Mouse (Mus musculus) heart, postnatal 0 days (tissue): ENCODE measurements at regions not wholly inside any gene's neighbourhood (a gene's known extent, or its start where the extent isn't known, plus 50 kb on each side); places are given as distances from the start of the nearest gene placed in this dataset.

ENCODE experiments used
- CTCF ChIP-seq: IDR thresholded peaks from 2 replicates; pipeline ENCODE4 v1.5.1; 2016; ENCODE audit warnings: antibody characterized with exemption, control low read depth, low read depth
- EP300 ChIP-seq: IDR thresholded peaks from 2 replicates; pipeline ENCODE4 v1.6.1; 2016; ENCODE audit warnings: antibody characterized with exemption, low read depth

DNA sequence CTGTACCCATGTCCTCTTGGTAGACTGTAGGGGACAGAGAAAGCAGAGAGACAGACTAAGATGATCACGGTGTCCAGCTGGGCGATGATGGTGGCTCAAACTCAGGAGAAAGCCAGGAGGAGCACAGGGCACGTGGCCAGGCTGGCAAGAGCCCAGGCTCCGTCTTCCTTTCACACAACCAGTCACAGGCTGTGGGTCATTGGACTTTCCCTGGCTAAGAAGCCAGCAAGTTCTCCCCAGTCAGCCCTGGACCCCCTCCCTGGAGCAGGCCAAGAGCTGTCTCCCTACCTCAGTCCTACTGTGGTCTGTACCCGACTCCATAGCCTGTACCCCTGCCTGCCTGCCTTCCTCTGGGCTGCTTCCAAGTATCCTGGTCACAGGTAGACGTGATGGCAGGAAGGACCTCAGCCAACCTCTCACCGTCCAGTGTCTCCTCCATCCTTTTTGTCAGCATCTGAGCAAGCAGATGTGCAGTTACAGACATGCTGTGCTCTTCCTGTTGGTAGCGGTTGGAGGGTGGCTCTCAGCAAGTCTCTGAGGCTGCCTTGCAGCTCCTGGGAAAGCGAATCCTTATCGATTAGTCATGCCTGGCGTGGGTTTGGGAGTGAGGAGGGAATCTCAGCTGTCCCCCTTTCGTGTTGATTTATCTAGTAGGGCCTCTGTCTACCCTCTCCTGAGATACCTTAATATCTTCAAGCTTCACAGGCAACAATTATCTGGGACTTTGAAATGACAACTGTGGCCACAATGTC lies 63.4 kb upstream of the Tmem189 start:
- TF ChIP-seq CTCF (no peak), EP300 (no peak)
